Mouse (Mus musculus): ENCODE results near the gene Rassf5. TPM values are rescaled to one million over a fixed set of nuclear protein-coding genes. Genes with fewer than 3 reads are reported as not detected.

Rassf5 gene
- polyA plus RNA-seq, 1 experiment from 2014 or later = 6.7 TPM

- Histone ChIP-seq H3K27me3 (replicated peaks; ENCODE audit: control insufficient read depth, insufficient read depth, low read length) (no peaks in the 10 kb centered on the region), H3K9ac (ENCODE audit: low read depth, low read length) (no peak overlapping the region), H3K4me2 (ENCODE audit: low read length) (no peak overlapping the region), H3K4me1 (ENCODE audit: control insufficient read depth, insufficient read depth, low read depth, low read length) (no peaks in the 10 kb centered on the region), H3K36me3 (ENCODE audit: control insufficient read depth, insufficient read depth, low read length) (no peaks in the 10 kb centered on the region), H3K27ac (ENCODE audit: low read depth, low read length) (no peak overlapping the region), H3K9me3 (ENCODE audit: control insufficient read depth, low read length) (no peaks in the 10 kb centered on the region), H3K4me3 (ENCODE audit: low read length) (no peak overlapping the region)
- 85% methylated on average over 2 of the region's 2 CpGs for WGBS
- no peak for ATAC-seq
Measured at GRCm38 (mm10) chr1:131223345-131223744, 21.7 kb downstream of the Rassf5 start.

GRCm38 (mm10) chr1:131221822-131222590 is 23.1 kb downstream of the Rassf5 start:
- Histone ChIP-seq H3K27ac (ENCODE audit: low read depth, low read length) (no peak overlapping the region), H3K36me3 (ENCODE audit: control insufficient read depth, insufficient read depth, low read length) (no peaks in the 10 kb centered on the region)
- whole genome bisulfite sequencing = 89% methylated on average over 13 of the region's 13 CpGs

GRCm38 (mm10) chr1:131218933-131219332 is 26.1 kb downstream of the Rassf5 start:
- no peak overlapping the region for H3K4me3 ChIP-seq (ENCODE audit: low read length)
- H3K36me3 ChIP-seq (ENCODE audit: control insufficient read depth, insufficient read depth, low read length) = no peaks in the 10 kb centered on the region
- no peak overlapping the region for H3K4me2 ChIP-seq (ENCODE audit: low read length)
- H3K9ac ChIP-seq (ENCODE audit: low read depth, low read length) = no peak overlapping the region
- WGBS = 91% methylated on average over 11 of the region's 11 CpGs
- no peaks in the 10 kb centered on the region for H3K4me1 ChIP-seq (ENCODE audit: control insufficient read depth, insufficient read depth, low read depth, low read length)
- H3K9me3 ChIP-seq (ENCODE audit: control insufficient read depth, low read length) = no peaks in the 10 kb centered on the region
- H3K27ac ChIP-seq (ENCODE audit: low read depth, low read length) = no peak overlapping the region
- H3K27me3 ChIP-seq (replicated peaks; ENCODE audit: control insufficient read depth, insufficient read depth, low read length) = no peaks in the 10 kb centered on the region
- ATAC-seq = no peak

More at GRCm38 (mm10) chr1:131221822-131222590, 23.1 kb downstream of the Rassf5 start:
- no peaks in the 10 kb centered on the region for H3K27me3 ChIP-seq (replicated peaks; ENCODE audit: control insufficient read depth, insufficient read depth, low read length)
- H3K9ac ChIP-seq (ENCODE audit: low read depth, low read length) = no peak overlapping the region
- H3K4me2 ChIP-seq (ENCODE audit: low read length) = no peak overlapping the region
- ATAC-seq = no peak
- H3K4me3 ChIP-seq (ENCODE audit: low read length) = no peak overlapping the region
- H3K4me1 ChIP-seq (ENCODE audit: control insufficient read depth, insufficient read depth, low read depth, low read length) = no peaks in the 10 kb centered on the region
- H3K9me3 ChIP-seq (ENCODE audit: control insufficient read depth, low read length) = no peaks in the 10 kb centered on the region

GRCm38 (mm10) chr1:131213361-131213760 is 31.7 kb downstream of the Rassf5 start:
- peaks cover 3% of the 10 kb centered on the region; the same call in 1 of the 2 replicates for H3K4me1 ChIP-seq (ENCODE audit: control insufficient read depth, insufficient read depth, low read depth, low read length)
- no peaks in the 10 kb centered on the region for H3K36me3 ChIP-seq (ENCODE audit: control insufficient read depth, insufficient read depth, low read length)
- 81% methylated on average over 6 of the region's 6 CpGs for WGBS
- no peak overlapping the region for H3K27ac ChIP-seq (ENCODE audit: low read depth, low read length)
- no peak for ATAC-seq
- H3K9me3 ChIP-seq (ENCODE audit: control insufficient read depth, low read length) = no peaks in the 10 kb centered on the region
- H3K9ac ChIP-seq (ENCODE audit: low read depth, low read length) = no peak overlapping the region
- no peaks in the 10 kb centered on the region for H3K27me3 ChIP-seq (replicated peaks; ENCODE audit: control insufficient read depth, insufficient read depth, low read length)
- H3K4me2 ChIP-seq (ENCODE audit: low read length) = no peak overlapping the region
- H3K4me3 ChIP-seq (ENCODE audit: low read length) = no peak overlapping the region

GRCm38 (mm10) chr1:131212956-131213355 is 32.1 kb downstream of the Rassf5 start:
- Histone ChIP-seq H3K9ac (ENCODE audit: low read depth, low read length) (no peak overlapping the region), H3K36me3 (ENCODE audit: control insufficient read depth, insufficient read depth, low read length) (no peaks in the 10 kb centered on the region), H3K4me1 (ENCODE audit: control insufficient read depth, insufficient read depth, low read depth, low read length) (peaks cover 3% of the 10 kb centered on the region; the same call in 1 of the 2 replicates), H3K27me3 (replicated peaks; ENCODE audit: control insufficient read depth, insufficient read depth, low read length) (no peaks in the 10 kb centered on the region), H3K4me2 (ENCODE audit: low read length) (no peak overlapping the region), H3K4me3 (ENCODE audit: low read length) (no peak overlapping the region), H3K27ac (ENCODE audit: low read depth, low read length) (no peak overlapping the region), H3K9me3 (ENCODE audit: control insufficient read depth, low read length) (no peaks in the 10 kb centered on the region)
- 83% methylated on average over 5 of the region's 5 CpGs for WGBS
- no peak for ATAC-seq

- H3K9me3 ChIP-seq (ENCODE audit: control insufficient read depth, low read length) = no peaks in the 10 kb centered on the region
- ATAC-seq = no peak
- no peak overlapping the region for H3K9ac ChIP-seq (ENCODE audit: low read depth, low read length)
- peaks cover 3% of the 10 kb centered on the region; the same call in 1 of the 2 replicates for H3K4me1 ChIP-seq (ENCODE audit: control insufficient read depth, insufficient read depth, low read depth, low read length)
- no peak overlapping the region for H3K4me2 ChIP-seq (ENCODE audit: low read length)
- H3K36me3 ChIP-seq (ENCODE audit: control insufficient read depth, insufficient read depth, low read length) = no peaks in the 10 kb centered on the region
- H3K27me3 ChIP-seq (replicated peaks; ENCODE audit: control insufficient read depth, insufficient read depth, low read length) = no peaks in the 10 kb centered on the region
- H3K27ac ChIP-seq (ENCODE audit: low read depth, low read length) = no peak overlapping the region
- no peak overlapping the region for H3K4me3 ChIP-seq (ENCODE audit: low read length)
- 90% methylated on average over 1 of the region's 1 CpGs for WGBS
Measured at GRCm38 (mm10) chr1:131211655-131212054, 33.4 kb downstream of the Rassf5 start.

GRCm38 (mm10) chr1:131209971-131210426 is 35.1 kb downstream of the Rassf5 start:
- Histone ChIP-seq H3K4me1 (ENCODE audit: control insufficient read depth, insufficient read depth, low read depth, low read length) (peaks cover 3% of the 10 kb centered on the region; the same call in 1 of the 2 replicates), H3K36me3 (ENCODE audit: control insufficient read depth, insufficient read depth, low read length) (no peaks in the 10 kb centered on the region), H3K27ac (ENCODE audit: low read depth, low read length) (peak overlapping the region; percentile 56; the same call in 1 of the 2 replicates), H3K27me3 (replicated peaks; ENCODE audit: control insufficient read depth, insufficient read depth, low read length) (no peaks in the 10 kb centered on the region), H3K9me3 (ENCODE audit: control insufficient read depth, low read length) (no peaks in the 10 kb centered on the region), H3K4me3 (ENCODE audit: low read length) (no peak overlapping the region), H3K4me2 (ENCODE audit: low read length) (no peak overlapping the region), H3K9ac (ENCODE audit: low read depth, low read length) (peak overlapping the region; percentile 22; the same call in 1 of the 2 replicates)
- ATAC-seq = peak; percentile 73
- 61% methylated on average over 6 of the region's 8 CpGs for WGBS

GRCm38 (mm10) chr1:131208800-131209199 is 36.3 kb downstream of the Rassf5 start:
- no peak overlapping the region for H3K27ac ChIP-seq (ENCODE audit: low read depth, low read length)
- no peaks in the 10 kb centered on the region for H3K9me3 ChIP-seq (ENCODE audit: control insufficient read depth, low read length)
- no peak for ATAC-seq
- peaks cover 3% of the 10 kb centered on the region; the same call in 1 of the 2 replicates for H3K4me1 ChIP-seq (ENCODE audit: control insufficient read depth, insufficient read depth, low read depth, low read length)
- H3K27me3 ChIP-seq (replicated peaks; ENCODE audit: control insufficient read depth, insufficient read depth, low read length) = no peaks in the 10 kb centered on the region
- no peak overlapping the region for H3K9ac ChIP-seq (ENCODE audit: low read depth, low read length)
- no peak overlapping the region for H3K4me2 ChIP-seq (ENCODE audit: low read length)
- WGBS = 49% methylated on average over 6 of the region's 6 CpGs
- H3K4me3 ChIP-seq (ENCODE audit: low read length) = no peak overlapping the region
- H3K36me3 ChIP-seq (ENCODE audit: control insufficient read depth, insufficient read depth, low read length) = no peaks in the 10 kb centered on the region

- H3K9me3 ChIP-seq (ENCODE audit: control insufficient read depth, low read length) = no peaks in the 10 kb centered on the region
Measured at GRCm38 (mm10) chr1:131208081-131208480, 37.0 kb downstream of the Rassf5 start.

More at GRCm38 (mm10) chr1:131208081-131208480, 37.0 kb downstream of the Rassf5 start:
- WGBS = 93% methylated on average over 5 of the region's 5 CpGs
- Histone ChIP-seq H3K4me2 (ENCODE audit: low read length) (no peak overlapping the region), H3K27ac (ENCODE audit: low read depth, low read length) (no peak overlapping the region), H3K36me3 (ENCODE audit: control insufficient read depth, insufficient read depth, low read length) (no peaks in the 10 kb centered on the region), H3K4me3 (ENCODE audit: low read length) (no peak overlapping the region), H3K27me3 (replicated peaks; ENCODE audit: control insufficient read depth, insufficient read depth, low read length) (no peaks in the 10 kb centered on the region), H3K9ac (ENCODE audit: low read depth, low read length) (no peak overlapping the region), H3K4me1 (ENCODE audit: control insufficient read depth, insufficient read depth, low read depth, low read length) (peaks cover 3% of the 10 kb centered on the region; the same call in 1 of the 2 replicates)
- ATAC-seq = no peak

Data from hindbrain, embryonic 16.5 days (tissue).